ENCODE assay signal across 8 mouse cellular contexts in the genomic region with DNA sequence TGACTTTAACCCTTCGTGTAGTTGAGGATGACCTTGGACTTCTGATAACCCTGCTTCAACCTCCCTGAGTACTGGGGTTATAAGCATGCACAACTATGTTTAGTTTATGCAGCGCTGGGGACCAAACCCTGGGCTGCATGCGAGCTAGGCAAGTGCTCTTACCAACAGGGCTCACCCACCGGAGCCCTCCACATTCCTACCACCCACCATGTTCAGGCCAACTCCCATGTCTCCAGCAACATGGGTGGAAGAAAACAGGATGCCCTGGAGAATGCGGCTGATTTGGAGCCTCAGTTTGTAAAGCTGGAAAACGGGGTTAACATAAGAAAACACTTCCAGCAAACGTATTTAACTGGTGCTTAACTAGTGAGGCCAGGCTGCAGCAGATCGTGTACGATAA. TPM values are rescaled to one million over a fixed set of nuclear protein-coding genes. Genes with fewer than 3 reads are reported as not detected.
DNase-seq lines count a peak whose midpoint lies in the region; ATAC-seq and TF ChIP-seq lines count a peak whose summit lies in the region.

No protein-coding gene starts in this region.

- peak overlapping the region; percentile 86; the same call in 1 of the 2 replicates for H3K27ac ChIP-seq in heart, embryonic 12.5 days (ENCODE audit: poor library complexity, severe bottlenecking)
- H3K27ac ChIP-seq in ES-Bruce4 (ENCODE audit: insufficient read depth, low read length) = no peak overlapping the region
- no peak overlapping the region for H3K27ac ChIP-seq in forebrain, postnatal 0 days (ENCODE audit: low read depth, low read length)

- peaks cover 9% of the 10 kb centered on the region for H3K36me3 ChIP-seq in heart, embryonic 12.5 days
- H3K36me3 ChIP-seq in ES-Bruce4 (ENCODE audit: control insufficient read depth, insufficient read depth, low read length, poor library complexity, severe bottlenecking) = no peaks in the 10 kb centered on the region
- no peaks in the 10 kb centered on the region for H3K36me3 ChIP-seq in forebrain, postnatal 0 days (ENCODE audit: insufficient read depth)

- TF ChIP-seq POLR2A in ES-Bruce4 (IDR thresholded peaks at IDR 0.05; ENCODE audit: insufficient read depth, low read length) = no peak

- peak overlapping the region; percentile 83 for H3K4me3 ChIP-seq in heart, embryonic 12.5 days
- H3K4me3 ChIP-seq in ES-Bruce4 (ENCODE audit: low read depth, low read length) = peak overlapping the region; percentile 92
- H3K4me3 ChIP-seq in forebrain, postnatal 0 days (ENCODE audit: low read depth, low read length) = peak overlapping the region; percentile 46

- no peak for ATAC-seq in heart, embryonic 12.5 days (ENCODE audit: insufficient number of reproducible peaks, low FRiP score)
- no peak for ATAC-seq in forebrain, postnatal 0 days
- no peak for ATAC-seq in inflammation-experienced regulatory T-cells, adult 6 months

- peak overlapping the region; percentile 88 for H3K4me2 ChIP-seq in heart, embryonic 12.5 days
- H3K4me2 ChIP-seq in forebrain, postnatal 0 days (ENCODE audit: low read depth) = peak overlapping the region; percentile 87

- H3K9me3 ChIP-seq in heart, embryonic 12.5 days (replicated peaks) = no peaks in the 10 kb centered on the region
- H3K9me3 ChIP-seq in ES-Bruce4 (replicated peaks; ENCODE audit: control insufficient read depth, insufficient read depth, low read length, poor library complexity, severe bottlenecking) = no peaks in the 10 kb centered on the region
- no peaks in the 10 kb centered on the region for H3K9me3 ChIP-seq in forebrain, postnatal 0 days (ENCODE audit: low read length)

- 17% methylated on average over 9 of the region's 9 CpGs for WGBS in heart, embryonic 12.5 days
- 21% methylated on average over 9 of the region's 9 CpGs for WGBS in forebrain, postnatal 0 days

- TF ChIP-seq CTCF in ES-Bruce4 (IDR thresholded peaks at IDR 0.05; ENCODE audit: low read depth, low read length) = no peak
- TF ChIP-seq CTCF in forebrain, postnatal 0 days (IDR thresholded peaks at IDR 0.05; ENCODE audit: low read depth) = no peak

- peaks cover 44% of the 10 kb centered on the region for H3K4me1 ChIP-seq in heart, embryonic 12.5 days (replicated peaks)
- peaks cover 9% of the 10 kb centered on the region for H3K4me1 ChIP-seq in ES-Bruce4 (ENCODE audit: control insufficient read depth, insufficient read depth, low read length)
- peaks cover 4% of the 10 kb centered on the region; the same call in 1 of the 2 replicates for H3K4me1 ChIP-seq in forebrain, postnatal 0 days (ENCODE audit: insufficient read depth)

- DNase-seq in heart, adult 8-10 months (ENCODE audit: low spot score) = no peak
- no peak for DNase-seq in forebrain, postnatal 0 days
- peak; percentile 40 for DNase-seq in mesoderm, embryonic 11.5 days (ENCODE audit: low read depth, low spot score)
- no peak for DNase-seq in right cerebral cortex, postnatal 10 days (ENCODE audit: low spot score in 2 of 2)
- no peak for DNase-seq in retina, embryonic 14.5 days (ENCODE audit: low spot score)

- peak overlapping the region; percentile 90 for H3K9ac ChIP-seq in heart, embryonic 12.5 days
- peak overlapping the region; percentile 76 for H3K9ac ChIP-seq in ES-Bruce4 (ENCODE audit: low read depth, poor library complexity, severe bottlenecking)
- peak overlapping the region; percentile 43 for H3K9ac ChIP-seq in forebrain, postnatal 0 days

- TF ChIP-seq EP300 in ES-Bruce4 (IDR thresholded peaks at IDR 0.05; ENCODE audit: insufficient read depth, low read depth, low read length) = no peak

- no peaks in the 10 kb centered on the region for H3K27me3 ChIP-seq in heart, embryonic 12.5 days (replicated peaks)
- no peaks in the 10 kb centered on the region for H3K27me3 ChIP-seq in ES-Bruce4 (ENCODE audit: control insufficient read depth, insufficient read depth, low read length, poor library complexity, severe bottlenecking)
- H3K27me3 ChIP-seq in forebrain, postnatal 0 days (ENCODE audit: insufficient read depth, low read length) = no peaks in the 10 kb centered on the region

RNA-seq across cellular contexts. Expression of gene Plod1, which starts 0.7 kb away (rescaled TPM):
- polyA plus RNA-seq in heart, embryonic 12.5 days (2016; fragmentation: Nextera tagmentation; extraction: Ambion mirVana) = 46.9 and 49.6 TPM in 2 replicates
- 10 to 100 TPM; 52.7 to 66.9 (median 61.3) TPM for total RNA-seq in heart, adult 8-10 months (2022)
- 21.7 and 26.3 TPM in 2 replicates for polyA plus RNA-seq in ES-Bruce4 (2011; ENCODE audit: insufficient read depth, insufficient read length, low read depth, missing spikeins)
- 13.5 and 18.8 TPM in 2 replicates for total RNA-seq in forebrain, postnatal 0 days (2014; rRNA removed)
- polyA plus RNA-seq in forebrain, postnatal 0 days (2015; fragmentation: Nextera tagmentation; extraction: Ambion mirVana) = 17.3 and 17.9 TPM in 2 replicates
- polyA plus RNA-seq in inflammation-experienced regulatory T-cells, adult 6 months (2017; shearing (Covaris generic)) = 1 to 10 TPM; 1.3 to 4.5 (median 3.1) TPM

RNA-seq across cellular contexts. Expression of gene 2510039O18Rik, which starts 4.8 kb away (rescaled TPM):
- polyA plus RNA-seq in heart, embryonic 12.5 days (2016; fragmentation: Nextera tagmentation; extraction: Ambion mirVana) = 24.6 and 24.9 TPM in 2 replicates
- total RNA-seq in heart, adult 8-10 months (2022) = 10 to 100 TPM; 35.8 to 43.1 (median 39.7) TPM
- polyA plus RNA-seq in ES-Bruce4 (2011; ENCODE audit: insufficient read depth, insufficient read length, low read depth, missing spikeins) = 23.1 and 23.3 TPM in 2 replicates
- total RNA-seq in forebrain, postnatal 0 days (2014; rRNA removed) = 43.4 and 57.7 TPM in 2 replicates
- polyA plus RNA-seq in forebrain, postnatal 0 days (2015; fragmentation: Nextera tagmentation; extraction: Ambion mirVana) = 12.0 and 12.8 TPM in 2 replicates
- 10 to 100 TPM in 1 of 3 experiments, 1 to 10 TPM in 2; 7.2 to 11.6 (median 8.3) TPM for polyA plus RNA-seq in inflammation-experienced regulatory T-cells, adult 6 months (2017; shearing (Covaris generic))

RNA-seq across cellular contexts. Expression of gene Mfn2, which starts 31.4 kb away (rescaled TPM):
- polyA plus RNA-seq in heart, embryonic 12.5 days (2016; fragmentation: Nextera tagmentation; extraction: Ambion mirVana) = 121 and 123 TPM in 2 replicates
- total RNA-seq in heart, adult 8-10 months (2022) = 100 to 1,000 TPM; 664 to 803 (median 747) TPM
- polyA plus RNA-seq in ES-Bruce4 (2011; ENCODE audit: insufficient read depth, insufficient read length, low read depth, missing spikeins) = 14.6 and 16.7 TPM in 2 replicates
- total RNA-seq in forebrain, postnatal 0 days (2014; rRNA removed) = 57.8 and 69.9 TPM in 2 replicates
- polyA plus RNA-seq in forebrain, postnatal 0 days (2015; fragmentation: Nextera tagmentation; extraction: Ambion mirVana) = 59.4 and 83.3 TPM in 2 replicates
- polyA plus RNA-seq in inflammation-experienced regulatory T-cells, adult 6 months (2017; shearing (Covaris generic)) = 10 to 100 TPM; 20.5 to 25.5 (median 21.2) TPM

RNA-seq across cellular contexts. Expression of gene Nppb, which starts 49.7 kb away (rescaled TPM):
- polyA plus RNA-seq in heart, embryonic 12.5 days (2016; fragmentation: Nextera tagmentation; extraction: Ambion mirVana) = 276 and 282 TPM in 2 replicates
- total RNA-seq in heart, adult 8-10 months (2022) = 100 to 1,000 TPM; 107 to 313 (median 216) TPM
- 0.87 and 2.1 TPM in 2 replicates for polyA plus RNA-seq in ES-Bruce4 (2011; ENCODE audit: insufficient read depth, insufficient read length, low read depth, missing spikeins)
- not detected in 2 replicates for total RNA-seq in forebrain, postnatal 0 days (2014; rRNA removed)
- 0.21 TPM in 1 of 2 replicates, not detected in the other for polyA plus RNA-seq in forebrain, postnatal 0 days (2015; fragmentation: Nextera tagmentation; extraction: Ambion mirVana)
- polyA plus RNA-seq in inflammation-experienced regulatory T-cells, adult 6 months (2017; shearing (Covaris generic)) = not detected
